Mouse (Mus musculus) lung, embryonic 14.5 days (tissue): ENCODE data around the gene Gm13090. TPM values are rescaled to one million over a fixed set of nuclear protein-coding genes. Genes with fewer than 3 reads are reported as not detected.

Source experiments
- ATAC-seq: fragments of 200-750 bp; cut with Nextera tagmentation; 2 replicates; pipeline ENCODE4 v1.8.0; 2017; ENCODE audit warnings: mild to moderate bottlenecking, moderate TSS enrichment, moderate library complexity; ENCODE audit not compliant: insufficient read depth
- DNase-seq: peaks from one replicate; pipeline ENCODE4 v3.0.0-alpha.2; 2015
- H3K27ac ChIP-seq: fragments of 300-500 bp; sonication (generic); 2 replicates; pipeline ENCODE4 v1.5.1; 2014; ENCODE audit warnings: low read depth, mild to moderate bottlenecking, moderate library complexity
- H3K27me3 ChIP-seq: fragments of 300-500 bp; sonication (generic); 2 replicates; pipeline ENCODE4 v1.6.1; 2014; ENCODE audit warnings: low read length, control low read depth; ENCODE audit not compliant: insufficient read depth
- H3K36me3 ChIP-seq: fragments of 300-500 bp; sonication (generic); 2 replicates; pipeline ENCODE4 v1.6.1; 2014; ENCODE audit warnings: control low read depth; ENCODE audit not compliant: insufficient read depth
- H3K4me1 ChIP-seq: fragments of 300-500 bp; sonication (generic); 2 replicates; pipeline ENCODE4 v1.6.1; 2014; ENCODE audit warnings: antibody characterized with exemption, control low read depth; ENCODE audit not compliant: insufficient read depth
- H3K4me2 ChIP-seq: fragments of 300-500 bp; sonication (generic); 2 replicates; pipeline ENCODE4 v1.6.1; 2014; ENCODE audit warnings: mild to moderate bottlenecking
- H3K4me3 ChIP-seq: fragments of 300-500 bp; sonication (generic); 2 replicates; pipeline ENCODE4 v1.5.1; 2014; ENCODE audit warnings: low read depth, low read length
- H3K9ac ChIP-seq: fragments of 300-500 bp; sonication (generic); 2 replicates; pipeline ENCODE4 v1.6.1; 2014
- H3K9me3 ChIP-seq: fragments of 300-500 bp; sonication (generic); 2 replicates; pipeline ENCODE4 v1.6.1; 2016; ENCODE audit warnings: low read depth, low read length, control low read depth
- CTCF ChIP-seq: IDR thresholded peaks from 2 replicates; pipeline ENCODE4 v1.5.1; 2016; ENCODE audit warnings: antibody characterized with exemption, low read depth
- WGBS: fragments of 180-500 bp; shearing (Covaris S2); extraction: QIAGEN DNeasy Blood & Tissue Kit; methylation state at CpG from one replicate; pipeline ENCODE4 v1.1.7; 2014; 5-methylcytosine and 5-hydroxymethylcytosine counted together
- polyA plus RNA-seq: library from polyadenylated mRNA; unstranded; fragments of >200 nt; fragmentation: Nextera tagmentation; extraction: Ambion mirVana; gene quantifications from 2 replicates; pipeline ENCODE4 v1.2.1, GENCODE M21; 2014

Gm13090 gene
- polyA plus RNA-seq, 1 experiment from 2014 or later = not detected

DNA sequence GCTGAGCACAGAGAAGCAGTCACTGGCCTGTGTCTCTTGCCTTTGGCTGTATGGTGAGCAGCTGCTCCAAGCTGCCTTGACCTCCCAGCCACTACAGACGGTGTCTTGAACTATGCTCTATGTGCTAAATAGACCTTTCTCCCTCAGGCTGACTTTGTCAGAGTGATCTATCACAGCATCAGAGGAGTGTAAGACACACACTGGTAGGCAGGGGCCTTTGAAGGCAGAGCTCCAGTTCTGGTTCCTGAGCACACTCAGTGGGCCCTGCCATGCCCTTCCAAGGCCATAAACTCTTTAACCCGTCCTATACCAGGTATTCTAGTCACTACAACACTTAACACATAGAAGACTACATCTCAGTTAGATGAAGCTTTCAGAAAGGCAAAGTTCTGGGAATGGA is 8.0 kb upstream of the Gm13090 start:
- Histone ChIP-seq H3K27ac (no peak overlapping the region), H3K36me3 (peaks cover 6% of the 10 kb centered on the region; the same call in 1 of the 2 replicates), H3K9me3 (no peaks in the 10 kb centered on the region), H3K4me2 (no peak overlapping the region), H3K4me3 (no peak overlapping the region), H3K9ac (no peak overlapping the region), H3K27me3 (no peaks in the 10 kb centered on the region), H3K4me1 (no peaks in the 10 kb centered on the region)
- no peak for TF ChIP-seq CTCF
- no peak for ATAC-seq
- no peak for DNase-seq
- 62% methylated on average over 2 of the region's 2 CpGs for WGBS

DNA sequence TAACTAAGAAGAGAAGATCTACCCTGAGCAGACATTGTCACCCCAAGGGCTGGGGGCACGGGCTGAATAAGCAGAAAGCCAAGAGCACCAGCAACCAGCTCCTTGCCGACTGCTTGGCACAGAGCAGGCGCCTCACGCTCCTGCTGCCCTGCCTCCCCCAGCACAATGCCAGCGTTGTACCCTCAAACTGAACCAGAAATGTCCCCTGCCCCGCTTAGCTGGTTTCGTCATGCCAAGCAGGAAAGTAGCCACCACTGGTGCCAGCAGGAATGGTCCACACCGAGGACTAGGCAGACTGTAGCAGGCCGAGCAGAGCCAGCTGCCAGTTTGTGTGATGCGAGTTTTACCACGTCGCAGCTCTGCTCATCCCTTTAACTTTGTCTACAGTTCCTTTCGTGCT is 7.4 kb upstream of the Gm13090 start:
- TF ChIP-seq CTCF = no peak
- Histone ChIP-seq H3K9ac (no peak overlapping the region), H3K27me3 (no peaks in the 10 kb centered on the region), H3K27ac (no peak overlapping the region), H3K4me3 (no peak overlapping the region), H3K36me3 (peaks cover 6% of the 10 kb centered on the region; the same call in 1 of the 2 replicates), H3K4me2 (no peak overlapping the region), H3K4me1 (no peaks in the 10 kb centered on the region), H3K9me3 (no peaks in the 10 kb centered on the region)
- DNase-seq (no peak), ATAC-seq (no peak)
- whole genome bisulfite sequencing = 92% methylated on average over 13 of the region's 13 CpGs

DNA sequence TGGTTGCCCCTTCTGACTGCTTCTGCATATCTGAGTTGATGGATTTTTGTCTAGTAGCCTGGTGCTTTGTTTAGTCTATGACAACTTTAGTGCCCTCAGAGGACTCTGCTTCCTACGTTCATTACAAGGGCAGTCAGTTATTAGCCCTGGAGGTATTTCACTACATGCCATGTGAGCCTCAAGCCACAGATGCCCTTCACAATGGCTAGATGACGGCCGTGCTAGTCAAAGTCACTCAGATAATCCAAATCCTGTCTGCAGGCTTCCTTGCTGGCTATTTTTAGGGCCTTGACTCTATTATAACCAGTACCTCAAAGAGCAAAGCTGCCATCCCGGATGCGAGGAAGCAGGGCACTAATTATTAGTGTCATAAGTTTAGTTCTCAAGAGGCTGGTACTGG is 6.3 kb upstream of the Gm13090 start:
- Histone ChIP-seq H3K4me3 (no peak overlapping the region), H3K27ac (no peak overlapping the region), H3K9ac (no peak overlapping the region), H3K9me3 (no peaks in the 10 kb centered on the region), H3K4me1 (no peaks in the 10 kb centered on the region), H3K27me3 (no peaks in the 10 kb centered on the region), H3K36me3 (no peaks in the 10 kb centered on the region; the same call in 1 of the 2 replicates), H3K4me2 (no peak overlapping the region)
- no peak for TF ChIP-seq CTCF
- ATAC-seq = no peak
- no peak for DNase-seq
- 67% methylated on average over 5 of the region's 5 CpGs for WGBS

DNA sequence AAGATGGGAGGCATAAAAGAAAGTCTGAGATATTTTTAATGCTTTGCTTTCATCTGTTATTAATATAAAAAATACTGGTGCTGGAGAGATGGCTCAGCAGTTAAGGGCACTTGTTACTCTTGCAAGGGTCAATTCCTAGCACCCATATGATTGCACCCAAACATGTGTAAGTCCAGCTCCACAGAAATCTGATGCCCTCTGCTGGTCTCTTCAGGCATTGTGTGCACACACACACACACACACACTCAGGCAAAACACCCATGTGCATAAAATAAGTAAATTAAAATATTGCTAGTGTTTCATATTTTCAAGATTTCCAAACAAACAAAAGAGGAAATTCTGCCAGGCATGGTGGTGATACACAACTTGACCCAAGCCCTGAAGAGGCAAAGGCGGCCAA is 2.0 kb upstream of the Gm13090 start:
- ATAC-seq (no peak), DNase-seq (no peak)
- H3K4me1 ChIP-seq = no peaks in the 10 kb centered on the region
- H3K27ac ChIP-seq = no peak overlapping the region
- no peak overlapping the region for H3K9ac ChIP-seq
- H3K4me3 ChIP-seq = no peak overlapping the region
- no peak overlapping the region for H3K4me2 ChIP-seq
- no peaks in the 10 kb centered on the region for H3K9me3 ChIP-seq
- H3K27me3 ChIP-seq = no peaks in the 10 kb centered on the region
- TF ChIP-seq CTCF = 0 out of 2 replicates have a peak, but pooled peaks have one; percentile 12
- no peaks in the 10 kb centered on the region; the same call in 1 of the 2 replicates for H3K36me3 ChIP-seq
- 87% methylated on average over 1 of the region's 1 CpGs for WGBS

DNA sequence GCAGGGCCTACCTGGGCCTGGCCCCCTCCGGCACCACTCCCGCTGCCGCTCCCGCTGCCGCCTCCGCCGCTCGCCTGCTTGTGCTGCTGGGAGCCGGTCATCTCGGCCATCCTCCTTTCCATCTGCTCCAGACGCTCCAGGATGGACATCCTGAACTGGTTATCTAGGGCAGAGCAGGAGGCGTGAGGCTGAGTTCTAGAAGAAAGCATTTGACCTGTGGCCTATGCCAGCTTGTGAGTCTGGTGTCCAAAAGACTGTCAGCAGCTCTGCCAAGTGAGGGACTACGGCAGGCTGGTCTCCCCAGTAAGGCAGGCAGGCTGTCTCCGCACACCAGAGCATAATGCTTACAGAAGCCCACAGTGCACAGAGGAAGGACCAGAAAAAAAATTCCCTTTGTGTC is 551 bp upstream of the Gm13090 start:
- no peaks in the 10 kb centered on the region for H3K27me3 ChIP-seq
- H3K4me3 ChIP-seq = no peak overlapping the region
- TF ChIP-seq CTCF = no peak
- WGBS = 87% methylated on average over 14 of the region's 14 CpGs
- no peaks in the 10 kb centered on the region for H3K4me1 ChIP-seq
- DNase-seq (no peak), ATAC-seq (no peak)
- no peak overlapping the region for H3K27ac ChIP-seq
- H3K4me2 ChIP-seq = no peak overlapping the region
- H3K36me3 ChIP-seq = no peaks in the 10 kb centered on the region
- no peak overlapping the region for H3K9ac ChIP-seq
- no peaks in the 10 kb centered on the region for H3K9me3 ChIP-seq

DNA sequence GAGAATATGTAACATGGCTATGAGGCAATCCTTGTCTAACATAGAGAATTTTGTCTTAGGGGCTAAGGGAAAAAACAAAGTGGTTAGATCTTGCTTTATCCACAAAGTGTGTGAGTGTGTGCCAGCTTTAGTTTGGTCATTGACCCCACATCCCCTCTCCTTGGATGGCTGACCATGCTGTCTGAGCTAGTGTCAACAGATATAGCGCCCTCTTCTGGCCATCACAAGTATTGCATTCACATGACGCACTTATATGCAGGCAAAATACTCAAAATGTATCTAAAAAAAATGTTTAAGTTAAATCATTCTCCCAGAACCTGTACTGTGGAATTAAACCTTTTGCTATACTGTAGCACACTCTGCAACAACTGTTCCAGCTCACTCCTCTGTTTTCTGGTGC is 5.8 kb downstream of the Gm13090 start:
- DNase-seq (peak; percentile 60), ATAC-seq (no peak)
- Histone ChIP-seq H3K4me2 (no peak overlapping the region), H3K4me3 (no peak overlapping the region), H3K4me1 (no peaks in the 10 kb centered on the region), H3K27me3 (no peaks in the 10 kb centered on the region), H3K9ac (no peak overlapping the region), H3K36me3 (no peaks in the 10 kb centered on the region), H3K27ac (no peak overlapping the region), H3K9me3 (no peaks in the 10 kb centered on the region)
- 33% methylated on average over 2 of the region's 2 CpGs for whole genome bisulfite sequencing
- peak; percentile 62 for TF ChIP-seq CTCF

DNA sequence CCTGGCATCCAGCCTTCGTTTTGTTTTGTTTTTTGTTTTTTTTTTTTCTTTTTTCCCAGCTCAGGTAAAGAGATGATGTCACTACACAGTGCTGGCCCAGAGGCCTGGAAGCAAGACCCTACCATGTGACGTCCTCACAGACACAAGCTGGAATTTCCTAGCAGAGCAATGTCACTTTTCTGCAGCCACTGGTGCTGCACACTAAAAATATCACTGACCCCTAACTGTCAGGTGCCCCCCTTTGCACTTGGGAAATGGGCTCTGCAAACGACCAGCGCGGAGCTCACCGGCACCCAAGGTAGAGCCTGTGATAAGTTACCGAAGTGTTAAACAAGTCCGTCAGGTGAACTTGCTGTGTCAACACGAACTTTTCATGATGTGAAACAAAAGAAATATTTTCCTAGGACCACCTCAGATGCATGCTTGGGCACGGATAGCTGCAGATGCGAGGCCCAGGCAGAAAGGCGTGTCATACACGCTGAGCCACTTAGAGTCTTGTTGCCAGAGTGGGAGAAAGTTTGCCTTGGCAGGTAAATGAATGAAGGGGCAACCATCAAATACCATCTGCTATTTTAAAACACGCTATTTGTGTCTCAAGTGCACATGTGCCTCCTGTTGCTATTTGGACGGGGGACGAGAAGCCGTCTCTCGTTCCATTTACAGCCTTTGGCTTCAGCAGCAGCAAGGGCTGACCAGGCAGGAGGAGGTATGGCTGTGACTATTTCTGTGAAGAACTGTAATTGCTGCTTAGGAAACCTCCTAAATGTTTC is 7.1 kb downstream of the Gm13090 start:
- 55% methylated on average over 18 of the region's 18 CpGs for WGBS
- peak overlapping the region; percentile 59; the same call in 1 of the 2 replicates for H3K27ac ChIP-seq
- no peak overlapping the region for H3K9ac ChIP-seq
- TF ChIP-seq CTCF = no peak
- H3K36me3 ChIP-seq = no peaks in the 10 kb centered on the region
- H3K4me2 ChIP-seq = peak overlapping the region; percentile 16; the same call in 1 of the 2 replicates
- H3K4me3 ChIP-seq = no peak overlapping the region
- H3K4me1 ChIP-seq = no peaks in the 10 kb centered on the region
- ATAC-seq = peak; percentile 75
- peak; percentile 32 for DNase-seq
- no peaks in the 10 kb centered on the region for H3K9me3 ChIP-seq
- no peaks in the 10 kb centered on the region for H3K27me3 ChIP-seq

DNA sequence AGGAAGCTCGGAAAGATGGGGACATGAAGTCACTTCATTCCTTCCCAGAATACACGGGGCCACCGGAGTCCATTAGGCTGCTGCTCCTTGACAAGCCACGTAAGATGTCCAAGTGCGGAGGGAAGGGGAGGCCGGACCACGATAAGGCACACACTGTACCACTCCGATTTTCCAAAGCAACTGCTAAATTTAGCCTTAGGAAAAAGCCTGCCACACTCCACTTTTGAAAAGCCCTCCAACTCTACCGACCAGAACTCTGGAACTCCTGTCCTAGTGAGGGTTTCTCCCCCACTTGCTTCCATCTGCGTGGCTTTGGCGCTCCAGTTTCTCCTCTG is 7.7 kb downstream of the Gm13090 start:
- TF ChIP-seq CTCF = no peak
- no peak for ATAC-seq
- DNase-seq = no peak
- Histone ChIP-seq H3K27me3 (no peaks in the 10 kb centered on the region), H3K9me3 (no peaks in the 10 kb centered on the region), H3K36me3 (no peaks in the 10 kb centered on the region), H3K27ac (peak overlapping the region; percentile 59; the same call in 1 of the 2 replicates), H3K4me3 (no peak overlapping the region), H3K4me1 (no peaks in the 10 kb centered on the region), H3K9ac (no peak overlapping the region), H3K4me2 (peak overlapping the region; percentile 16)
- 63% methylated on average over 11 of the region's 11 CpGs for WGBS
